Mouse (Mus musculus): ENCODE results near the gene Capn6.

The Capn6 gene

DNA sequence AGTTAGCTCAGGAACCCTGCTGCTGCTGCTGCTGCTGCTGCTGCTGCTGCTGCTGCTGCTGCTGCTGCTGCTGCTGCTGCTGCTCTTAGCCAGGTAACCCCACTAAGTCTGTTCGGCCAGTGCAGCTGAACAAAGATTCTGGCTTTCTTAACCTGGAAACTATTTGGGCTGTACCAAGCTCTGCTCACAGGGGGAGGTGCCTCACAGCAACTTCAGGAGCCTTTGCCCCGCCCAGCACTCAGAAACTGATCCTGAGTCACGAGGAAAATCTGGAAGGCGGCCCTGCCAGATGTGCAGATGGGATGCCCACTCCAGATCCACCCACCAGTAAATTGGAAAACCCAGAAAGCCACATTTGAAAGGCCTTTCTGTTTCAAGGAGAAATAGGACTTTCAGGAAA lies at the start of gene Capn6:
Capn6 (minus strand) TSS at position 203 of the 400 bp plus-strand sequence.
- no peak for DNase-seq

DNA sequence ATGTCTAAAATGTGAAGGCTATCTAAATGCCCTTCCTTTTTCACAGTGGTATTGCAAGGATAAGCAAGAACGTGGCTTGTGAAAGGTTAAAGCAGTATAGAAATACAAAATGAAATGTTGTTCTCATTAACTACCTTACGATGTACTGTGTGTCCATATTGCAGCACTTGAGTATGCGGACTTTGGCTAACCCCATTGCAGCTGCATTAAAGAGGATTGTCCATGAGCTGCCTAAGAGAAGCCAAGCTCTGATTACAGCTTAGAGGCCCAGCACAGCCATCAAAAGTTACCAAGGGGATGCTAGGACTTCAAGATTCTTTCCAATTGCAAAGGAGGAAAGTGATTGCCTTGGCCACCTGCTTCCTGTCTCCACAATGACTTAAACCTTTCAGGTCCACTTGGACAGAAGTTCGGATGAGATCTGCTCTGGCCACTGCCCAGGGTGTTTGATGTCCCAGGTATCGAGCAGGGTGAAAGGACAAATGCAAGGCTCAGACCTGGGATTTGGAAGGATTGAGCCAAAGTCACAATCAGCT lies 40.0 kb upstream of the Capn6 start:
- no peak for DNase-seq

DNA sequence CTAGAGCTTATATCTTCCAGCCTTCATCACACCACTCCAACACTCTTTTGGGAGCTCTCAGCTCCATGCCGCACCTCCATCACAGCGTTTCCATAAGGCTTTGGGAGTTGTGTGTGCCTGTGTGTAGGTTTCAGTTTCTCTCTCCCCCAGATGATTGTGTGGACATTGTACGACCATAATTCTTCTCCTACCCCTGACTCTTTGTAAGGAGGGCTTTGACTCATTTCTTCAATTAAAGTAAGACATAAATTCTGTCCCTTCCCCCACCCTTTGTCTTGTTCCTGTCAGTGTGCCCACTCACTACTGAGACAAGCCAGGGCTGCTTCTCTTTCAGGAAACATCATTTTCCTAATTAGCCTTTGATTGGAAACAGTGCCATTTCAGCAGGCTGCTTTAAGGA lies 24.1 kb upstream of the Capn6 start:
- DNase-seq, result no peak

- DNase-seq, result no peak
Measured at GRCm38 (mm10) chrX:143849969-143850368, 22.8 kb upstream of the Capn6 start.

GRCm38 (mm10) chrX:143846637-143847036 lies 19.4 kb upstream of the Capn6 start:
- DNase-seq, result no peak

DNA sequence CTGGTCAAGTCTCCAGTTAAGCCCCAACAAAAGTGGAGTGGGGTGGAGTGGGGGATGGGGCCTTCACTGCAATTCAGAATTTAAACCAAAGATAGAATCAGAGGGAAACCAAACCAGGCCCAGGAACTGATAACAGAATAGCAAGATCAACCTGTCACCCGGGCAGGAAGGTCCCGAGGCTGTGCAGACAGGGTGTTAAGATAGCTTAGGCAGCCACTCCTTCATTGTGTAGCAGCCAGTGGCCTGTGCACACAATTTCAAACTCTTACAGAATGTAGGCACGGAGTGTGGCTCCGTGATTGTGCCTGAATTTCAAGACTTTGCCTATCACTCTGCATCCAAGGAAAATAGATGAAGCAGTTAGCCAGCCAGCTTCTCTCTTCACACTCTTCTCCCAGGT lies 693 bp downstream of the Capn6 start:
- no peak for DNase-seq

DNA sequence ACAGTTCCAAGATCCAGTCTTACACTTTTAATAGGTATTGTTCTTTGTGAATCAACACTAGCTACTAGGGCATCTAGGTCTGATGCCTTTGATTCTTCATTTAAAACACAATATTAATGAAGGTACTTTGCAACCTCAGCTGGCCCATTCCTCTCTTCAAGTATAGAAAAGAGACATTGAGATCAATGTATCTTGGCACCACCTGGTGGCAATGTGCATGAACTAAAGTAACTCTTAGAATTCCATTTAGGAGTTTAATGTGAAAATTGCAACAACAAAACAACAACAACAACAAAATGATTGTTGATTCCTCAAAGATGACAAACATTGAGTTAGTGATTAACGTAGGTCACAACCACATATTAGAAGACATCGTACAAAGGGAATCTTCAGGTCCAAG lies 8.3 kb downstream of the Capn6 start:
- DNase-seq, result no peak

DNA sequence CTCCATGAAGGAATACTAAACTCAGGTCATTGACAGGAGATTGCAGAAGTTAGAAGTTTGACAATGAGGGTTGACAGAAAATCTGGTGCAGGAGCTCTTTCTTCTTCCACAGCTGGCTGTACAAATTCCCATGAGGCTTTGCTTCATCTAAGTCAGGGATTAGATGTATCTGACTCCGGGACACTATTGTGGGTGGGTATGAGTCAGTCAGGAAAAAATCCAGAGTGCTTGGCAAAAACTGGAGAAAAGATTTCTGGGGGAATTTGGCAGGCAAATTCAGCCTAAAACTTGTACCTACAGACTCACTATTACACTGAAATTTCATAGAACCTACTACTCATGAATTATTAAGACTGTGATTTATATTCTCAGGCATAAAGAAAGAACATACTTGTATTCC lies 11.3 kb downstream of the Capn6 start:
- no peak for DNase-seq

GRCm38 (mm10) chrX:143762556-143762955 lies 64.7 kb downstream of the Capn6 start:
- no peak for DNase-seq

All from cerebellum, adult 9-11 months (tissue).